Mouse (Mus musculus) brain, embryonic 14.5 days (tissue): ENCODE measurements around the gene Lsm11. TPM values are rescaled to one million over a fixed set of nuclear protein-coding genes. Genes with fewer than 3 reads are reported as not detected.
A peak's percentile ranks its signal among the peaks of the same experiment; 100 is the strongest.

Experiments used
- DNase-seq: peaks from one replicate; pipeline ENCODE4 v3.0.0-alpha.2; 2011; ENCODE audit warnings: low read depth
- CTCF ChIP-seq: fragments of 200-500 bp; IDR thresholded peaks from 2 replicates; pipeline ENCODE4 v1.5.1; 2012; ENCODE audit warnings: inconsistent platforms, mild to moderate bottlenecking, moderate library complexity, borderline replicate concordance; ENCODE audit not compliant: insufficient read depth, insufficient read length; ENCODE audit errors: extremely low read depth
- POLR2A ChIP-seq: fragments of 200-500 bp; IDR thresholded peaks from 2 replicates; pipeline ENCODE4 v1.6.1; 2012; ENCODE audit warnings: mild to moderate bottlenecking, inconsistent platforms, borderline replicate concordance; ENCODE audit not compliant: poor library complexity, insufficient read depth, insufficient read length, severe bottlenecking; ENCODE audit errors: extremely low read depth
- polyA plus RNA-seq: library from polyadenylated mRNA; depleted of rRNA; stranded (reverse); fragments of >200 nt; gene quantifications from 2 replicates; pipeline ENCODE4 v1.2.3, GENCODE M21; 2012

Lsm11 gene
- polyA plus RNA-seq, 1 experiment: 29.7 TPM

GRCm38 (mm10) chr11:45955127-45955627 lies 10.4 kb upstream of the Lsm11 start, which contains the start of gene Thg1l:
TSS of gene Thg1l (minus strand) at chr11:45955494.
- TF ChIP-seq CTCF (no peak), POLR2A (0 out of 2 replicates have a peak, but pooled peaks have one; percentile 2)
- peak; percentile 98 for DNase-seq

GRCm38 (mm10) chr11:45947491-45947890 lies 2.8 kb upstream of the Lsm11 start:
- peak; percentile 20 for DNase-seq
- TF ChIP-seq POLR2A (no peak), CTCF (no peak)

- TF ChIP-seq POLR2A (no peak), CTCF (no peak)
- DNase-seq: no peak
These were observed 2.1 kb upstream of the Lsm11 start for GRCm38 (mm10) chr11:45946796-45947195.

GRCm38 (mm10) chr11:45943891-45944642 lies 668 bp downstream of the Lsm11 start:
- TF ChIP-seq CTCF (no peak), POLR2A (no peak)
- DNase-seq: peak; percentile 68

- DNase-seq: peak; percentile 73
- TF ChIP-seq POLR2A: no peak
- TF ChIP-seq CTCF: no peak
These were observed 1.5 kb downstream of the Lsm11 start for GRCm38 (mm10) chr11:45943108-45943705.

GRCm38 (mm10) chr11:45942281-45942680 lies 2.5 kb downstream of the Lsm11 start:
- no peak for TF ChIP-seq POLR2A
- no peak for TF ChIP-seq CTCF
- DNase-seq: no peak

- no peak for DNase-seq
- TF ChIP-seq CTCF: no peak
- no peak for TF ChIP-seq POLR2A
These were observed 5.8 kb downstream of the Lsm11 start for GRCm38 (mm10) chr11:45938917-45939316.

GRCm38 (mm10) chr11:45937478-45937877 lies 7.3 kb downstream of the Lsm11 start:
- TF ChIP-seq CTCF: no peak
- no peak for TF ChIP-seq POLR2A

GRCm38 (mm10) chr11:45932771-45933170 lies 12.0 kb downstream of the Lsm11 start:
- no peak for DNase-seq
- TF ChIP-seq CTCF (no peak), POLR2A (no peak)

More at GRCm38 (mm10) chr11:45937478-45937877, 7.3 kb downstream of the Lsm11 start:
- no peak for DNase-seq

GRCm38 (mm10) chr11:45929541-45929940 lies 15.2 kb downstream of the Lsm11 start:
- no peak for DNase-seq
- TF ChIP-seq POLR2A (no peak), CTCF (no peak)

- TF ChIP-seq CTCF (no peak), POLR2A (no peak)
- DNase-seq: no peak
These were observed 17.3 kb downstream of the Lsm11 start for GRCm38 (mm10) chr11:45927456-45927855.
